Mouse (Mus musculus) olfactory bulb, adult 2 months (tissue): ENCODE data around the gene Lrrn2.

Experiments used
- CTCF ChIP-seq: fragments of 200-500 bp; IDR thresholded peaks from 2 replicates; pipeline ENCODE4 v1.5.1; 2012; ENCODE audit warnings: low read depth, mild to moderate bottlenecking, low read length, moderate library complexity; ENCODE audit not compliant: insufficient read depth
- POLR2A ChIP-seq: fragments of 200-500 bp; IDR thresholded peaks from 2 replicates; pipeline ENCODE4 v1.6.1; 2012; ENCODE audit warnings: mild to moderate bottlenecking, low read depth, low read length, moderate library complexity; ENCODE audit not compliant: insufficient read depth

- TF ChIP-seq POLR2A (0 out of 2 replicates have a peak, but pooled peaks have one; percentile 43), CTCF (no peak)
Observed at GRCm38 (mm10) chr1:132880161-132881005, at the start of gene Lrrn2.
